Mouse (Mus musculus) erythroblast, embryonic 14.5 days (primary cell): ENCODE measurements around the gene Tmem201.

Experiments
- GATA1 ChIP-seq: IDR thresholded peaks from 2 replicates; pipeline ENCODE4 v1.6.1; 2012; ENCODE audit warnings: low read length, inconsistent platforms, mixed read lengths
- TAL1 ChIP-seq: IDR thresholded peaks from 3 replicates; pipeline ENCODE4 v1.6.1; 2012; ENCODE audit warnings: low read length, inconsistent platforms, mixed read lengths

DNA sequence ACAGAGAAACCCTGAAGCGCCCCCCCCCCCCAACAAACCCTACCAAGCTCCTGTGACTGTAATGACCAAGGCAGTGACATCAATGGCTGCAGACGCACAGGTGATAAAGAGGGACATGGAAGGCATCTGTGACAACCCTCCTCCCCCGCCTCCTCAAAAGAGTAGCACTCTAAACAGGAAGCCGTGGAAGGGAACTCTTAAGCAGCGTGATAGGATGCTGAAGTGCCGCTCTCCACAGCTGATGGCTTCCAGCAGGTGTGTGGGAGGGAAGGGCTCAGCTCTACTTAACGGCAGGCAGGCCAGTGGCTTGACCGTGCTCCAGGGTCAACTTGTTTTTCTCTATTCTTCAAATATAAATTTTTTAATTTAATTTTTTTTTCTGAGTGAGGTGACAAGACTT is 16.7 kb downstream of the Tmem201 start:
- TF ChIP-seq GATA1 (no peak), TAL1 (no peak)
